Mouse (Mus musculus) stomach, postnatal 0 days (tissue): ENCODE data around the gene Ssh3. TPM values are rescaled to one million over a fixed set of nuclear protein-coding genes. Genes with fewer than 3 reads are reported as not detected.

Source experiments
- ATAC-seq: fragments of 200-750 bp; cut with Nextera tagmentation; 2 replicates; pipeline ENCODE4 v1.8.0; 2017; ENCODE audit not compliant: low FRiP score, low TSS enrichment
- DNase-seq: peaks from one replicate; pipeline ENCODE4 v3.0.0-alpha.2; 2016; ENCODE audit warnings: low spot score
- H3K27ac ChIP-seq: fragments of 300-500 bp; sonication (generic); replicated peaks from 2 replicates; pipeline ENCODE4 v1.5.1; 2014; ENCODE audit warnings: mild to moderate bottlenecking, control low read depth
- H3K27me3 ChIP-seq: fragments of 300-500 bp; sonication (generic); 2 replicates; pipeline ENCODE4 v1.6.1; 2014; ENCODE audit warnings: low read length; ENCODE audit not compliant: control insufficient read depth, insufficient read depth
- H3K36me3 ChIP-seq: fragments of 300-500 bp; sonication (generic); 2 replicates; pipeline ENCODE4 v1.6.1; 2014; ENCODE audit warnings: low read length, mixed read lengths; ENCODE audit not compliant: control insufficient read depth, insufficient read depth
- H3K4me1 ChIP-seq: fragments of 300-500 bp; sonication (generic); replicated peaks from 2 replicates; pipeline ENCODE4 v1.6.1; 2014; ENCODE audit warnings: antibody characterized with exemption; ENCODE audit not compliant: control insufficient read depth, insufficient read depth
- H3K4me2 ChIP-seq: fragments of 300-500 bp; sonication (generic); replicated peaks from 2 replicates; pipeline ENCODE4 v1.6.1; 2014; ENCODE audit warnings: low read depth, mild to moderate bottlenecking, control low read depth, moderate library complexity
- H3K4me3 ChIP-seq: fragments of 300-500 bp; sonication (generic); 2 replicates; pipeline ENCODE4 v1.5.1; 2014; ENCODE audit warnings: low read depth, low read length, control low read depth
- H3K9ac ChIP-seq: fragments of 300-500 bp; sonication (generic); 2 replicates; pipeline ENCODE4 v1.6.1; 2014; ENCODE audit warnings: mild to moderate bottlenecking, low read length, control low read depth, mixed read lengths
- H3K9me3 ChIP-seq: fragments of 300-500 bp; sonication (generic); 2 replicates; pipeline ENCODE4 v1.6.1; 2016; ENCODE audit warnings: low read length; ENCODE audit not compliant: control insufficient read depth
- CTCF ChIP-seq: IDR thresholded peaks from 2 replicates; pipeline ENCODE4 v1.5.1; 2016; ENCODE audit warnings: antibody characterized with exemption, low read depth, mild to moderate bottlenecking, moderate library complexity
- EP300 ChIP-seq: optimal IDR thresholded peaks from 2 replicates; pipeline ENCODE3; 2016; ENCODE audit warnings: antibody characterized with exemption
- WGBS: fragments of 180-500 bp; shearing (Covaris S2); extraction: QIAGEN DNeasy Blood & Tissue Kit; methylation state at CpG from one replicate; pipeline ENCODE4 v1.1.7; 2014; 5-methylcytosine and 5-hydroxymethylcytosine counted together
- microRNA-seq: library from miRNA; unstranded; fragments of <30 nt; microRNA quantifications from one replicate; pipeline ENCODE4, GENCODE M21; 2016
- polyA plus RNA-seq: library from polyadenylated mRNA; unstranded; fragments of >200 nt; fragmentation: Nextera tagmentation; extraction: Ambion mirVana; gene quantifications from 2 replicates; pipeline ENCODE4 v1.2.1, GENCODE M21; 2015

Ssh3 gene
- polyA plus RNA-seq, 1 experiment from 2014 or later = 36.9 TPM

- peak overlapping the region; percentile 97 for H3K4me2 ChIP-seq
- peak overlapping the region; percentile 93 for H3K27ac ChIP-seq
- H3K36me3 ChIP-seq = no peaks in the 10 kb centered on the region
- ATAC-seq (no peak), DNase-seq (no peak)
- H3K9me3 ChIP-seq = no peaks in the 10 kb centered on the region
- H3K27me3 ChIP-seq = no peaks in the 10 kb centered on the region; the same call in 1 of the 2 replicates
- H3K4me1 ChIP-seq = peaks cover 9% of the 10 kb centered on the region
- H3K4me3 ChIP-seq = peak overlapping the region; percentile 79
- peak overlapping the region; percentile 91 for H3K9ac ChIP-seq
- TF ChIP-seq CTCF = no peak
- TF ChIP-seq EP300 = no peak
- 3% methylated on average over 19 of the region's 21 CpGs for WGBS
These were observed 53.5 kb downstream of the Ssh3 start for GRCm38 (mm10) chr19:4215451-4215840.

- peak overlapping the region; percentile 79 for H3K4me3 ChIP-seq
- H3K4me1 ChIP-seq = peaks cover 4% of the 10 kb centered on the region
- TF ChIP-seq EP300 = no peak
- TF ChIP-seq CTCF = no peak
- ATAC-seq (peak; percentile 18), DNase-seq (peak; percentile 58)
- no peaks in the 10 kb centered on the region for H3K36me3 ChIP-seq
- H3K9me3 ChIP-seq = no peaks in the 10 kb centered on the region
- WGBS = 0% methylated on average over 35 of the region's 81 CpGs
- no peaks in the 10 kb centered on the region; the same call in 1 of the 2 replicates for H3K27me3 ChIP-seq
- peak overlapping the region; percentile 97 for H3K4me2 ChIP-seq
- H3K9ac ChIP-seq = peak overlapping the region; percentile 91
- peak overlapping the region; percentile 93 for H3K27ac ChIP-seq
These were observed 54.1 kb downstream of the Ssh3 start for GRCm38 (mm10) chr19:4214771-4215450.

GRCm38 (mm10) chr19:4214071-4214770 lies 54.8 kb downstream of the Ssh3 start, which contains the start of the genes Clcf1 and AC109138.7:
Clcf1 (plus strand) TSS chr19:4214238.
AC109138.7 (plus strand) TSS chr19:4214357.
- no peak for TF ChIP-seq EP300
- peak; percentile 76 for DNase-seq

GRCm38 (mm10) chr19:4213524-4213974 lies 55.4 kb downstream of the Ssh3 start:
- H3K9ac ChIP-seq = peak overlapping the region; percentile 91
- H3K27me3 ChIP-seq = no peaks in the 10 kb centered on the region; the same call in 1 of the 2 replicates
- 12% methylated on average over 9 of the region's 9 CpGs for WGBS
- H3K9me3 ChIP-seq = no peaks in the 10 kb centered on the region
- peak overlapping the region; percentile 97 for H3K4me2 ChIP-seq
- TF ChIP-seq CTCF = no peak
- TF ChIP-seq EP300 = no peak
- peak overlapping the region; percentile 93 for H3K27ac ChIP-seq
- H3K4me3 ChIP-seq = peak overlapping the region; percentile 79
- H3K36me3 ChIP-seq = no peaks in the 10 kb centered on the region
- DNase-seq = peak; percentile 55
- H3K4me1 ChIP-seq = peaks cover 4% of the 10 kb centered on the region
- ATAC-seq = peak; percentile 28

More at GRCm38 (mm10) chr19:4214071-4214770, 54.8 kb downstream of the Ssh3 start, which contains the start of the genes Clcf1 and AC109138.7:
- WGBS = under 1% methylated on average over 46 of the region's 49 CpGs
- Histone ChIP-seq H3K27me3 (no peaks in the 10 kb centered on the region; the same call in 1 of the 2 replicates), H3K4me1 (peaks cover 4% of the 10 kb centered on the region), H3K4me2 (peak within 1 kb of the TSS; percentile 97), H3K9ac (peak within 1 kb of the TSS; percentile 91), H3K36me3 (no peaks in the 10 kb centered on the region), H3K27ac (peak within 1 kb of the TSS; percentile 93), H3K4me3 (peak within 1 kb of the TSS; percentile 79), H3K9me3 (no peaks in the 10 kb centered on the region)
- ATAC-seq = peak; percentile 72

GRCm38 (mm10) chr19:4211891-4212588 lies 56.9 kb downstream of the Ssh3 start:
- no peaks in the 10 kb centered on the region; the same call in 1 of the 2 replicates for H3K27me3 ChIP-seq
- DNase-seq = no peak
- no peaks in the 10 kb centered on the region for H3K9me3 ChIP-seq
- WGBS = 60% methylated on average over 4 of the region's 4 CpGs
- no peak for TF ChIP-seq CTCF
- TF ChIP-seq EP300 = no peak
- H3K9ac ChIP-seq = no peak overlapping the region
- H3K27ac ChIP-seq = no peak overlapping the region
- no peak overlapping the region for H3K4me2 ChIP-seq
- no peak overlapping the region for H3K4me3 ChIP-seq
- no peak for ATAC-seq
- H3K4me1 ChIP-seq = peaks cover 2% of the 10 kb centered on the region
- no peaks in the 10 kb centered on the region for H3K36me3 ChIP-seq

Small RNA genes within 50 kb of the gene (microRNA-seq; reads per million reads assigned to microRNA genes)
- gene Gm26115 (not detected), gene Mir6985 (2.6 reads per million)

Other genes starting within 250 kb of the Ssh3 start
- gene Gstp1, start 231.2 kb downstream of the Ssh3 start, polyA plus RNA-seq = 1,012 and 1,081 TPM in 2 replicates
- 85.2 and 93.1 TPM in 2 replicates for gene Gstp2, start 223.2 kb downstream of the Ssh3 start, polyA plus RNA-seq
- 7.1 and 9.7 TPM in 2 replicates for gene Gstp3, start 209.6 kb downstream of the Ssh3 start, polyA plus RNA-seq
- gene Cabp2, start 187.6 kb downstream of the Ssh3 start, polyA plus RNA-seq = not detected in 2 replicates
- 129 and 134 TPM in 2 replicates for gene Cdk2ap2, start 172.0 kb downstream of the Ssh3 start, polyA plus RNA-seq
- 8.3 and 11.2 TPM in 2 replicates for gene Pitpnm1, start 169.2 kb downstream of the Ssh3 start, polyA plus RNA-seq
- gene Aip, start 143.3 kb downstream of the Ssh3 start, polyA plus RNA-seq = 47.0 and 48.0 TPM in 2 replicates
- gene Gpr152, start 129.4 kb downstream of the Ssh3 start, polyA plus RNA-seq = 0.02 TPM in 1 of 2 replicates, not detected in the other
- gene Cabp4, start 125.1 kb downstream of the Ssh3 start, polyA plus RNA-seq = 0.05 TPM in 1 of 2 replicates, not detected in the other
- gene Coro1b, start 120.6 kb downstream of the Ssh3 start, polyA plus RNA-seq = 127 and 133 TPM in 2 replicates
- gene Ptprcap, start 115.6 kb downstream of the Ssh3 start, polyA plus RNA-seq = 1.1 and 1.3 TPM in 2 replicates
- gene Rps6kb2, start 105.8 kb downstream of the Ssh3 start, polyA plus RNA-seq = 41.1 and 49.3 TPM in 2 replicates
- gene Carns1, start 93.7 kb downstream of the Ssh3 start, polyA plus RNA-seq = 1.5 TPM in 2 replicates
- 2.3 and 2.9 TPM in 2 replicates for gene Tbc1d10c, start 77.9 kb downstream of the Ssh3 start, polyA plus RNA-seq
- gene Ppp1ca, start 77.1 kb downstream of the Ssh3 start, polyA plus RNA-seq = 497 and 506 TPM in 2 replicates
- 11.0 and 11.3 TPM in 2 replicates for gene Rad9a, start 67.5 kb downstream of the Ssh3 start, polyA plus RNA-seq
- gene Clcf1, start 54.9 kb downstream of the Ssh3 start, polyA plus RNA-seq = 3.2 and 3.6 TPM in 2 replicates
- gene AC109138.7, start 54.8 kb downstream of the Ssh3 start, polyA plus RNA-seq = not detected in 2 replicates
- 42.8 and 45.0 TPM in 2 replicates for gene Pold4, start 37.3 kb downstream of the Ssh3 start, polyA plus RNA-seq
- gene Ankrd13d, start 14.0 kb upstream of the Ssh3 start, polyA plus RNA-seq = 5.0 and 5.2 TPM in 2 replicates
- 19.3 and 25.5 TPM in 2 replicates for gene Grk2, start 37.0 kb upstream of the Ssh3 start, polyA plus RNA-seq
- 12.9 and 15.0 TPM in 2 replicates for gene Kdm2a, start 129.1 kb upstream of the Ssh3 start, polyA plus RNA-seq
- gene Rhod, start 170.3 kb upstream of the Ssh3 start, polyA plus RNA-seq = 45.5 and 48.0 TPM in 2 replicates
- 1.9 and 2.5 TPM in 2 replicates for gene Syt12, start 208.3 kb upstream of the Ssh3 start, polyA plus RNA-seq
- 0.74 and 1.5 TPM in 2 replicates for gene 2010003K11Rik, start 229.4 kb upstream of the Ssh3 start, polyA plus RNA-seq
- gene Pcx, start 241.3 kb upstream of the Ssh3 start, polyA plus RNA-seq = 28.9 and 33.9 TPM in 2 replicates